Mouse (Mus musculus): ENCODE measurements at regions not wholly inside any gene's neighbourhood (a gene's known extent, or its start where the extent isn't known, plus 50 kb on each side); places are given as distances from the start of the nearest gene placed in this dataset.

GRCm38 (mm10) chr7:48277366-48277765 is 78.3 kb upstream of the Mrgprb4 start:
- H3K36me3 ChIP-seq (replicated peaks), result no peaks in the 10 kb centered on the region
- H3K27ac ChIP-seq (replicated peaks), result no peak overlapping the region
- no peaks in the 10 kb centered on the region for H3K27me3 ChIP-seq (replicated peaks; ENCODE audit: low read depth, poor library complexity, severe bottlenecking)
- no peak for DNase-seq (ENCODE audit: low spot score)
- no peaks in the 10 kb centered on the region for H3K4me1 ChIP-seq
- no peak overlapping the region for H3K4me3 ChIP-seq
- H3K9me3 ChIP-seq, result peaks cover 57% of the 10 kb centered on the region; the same call in 1 of the 2 replicates

- H3K4me1 ChIP-seq, result no peaks in the 10 kb centered on the region
- H3K36me3 ChIP-seq (replicated peaks), result no peaks in the 10 kb centered on the region
- no peaks in the 10 kb centered on the region for H3K27me3 ChIP-seq (replicated peaks; ENCODE audit: low read depth, poor library complexity, severe bottlenecking)
- no peak overlapping the region for H3K27ac ChIP-seq (replicated peaks)
- DNase-seq (ENCODE audit: low spot score), result no peak
- no peak overlapping the region for H3K4me3 ChIP-seq
- peaks cover 38% of the 10 kb centered on the region for H3K9me3 ChIP-seq
Measured at GRCm38 (mm10) chr7:48261511-48261910, 62.4 kb upstream of the Mrgprb4 start.

Data from embryonic facial prominence, embryonic 10.5 days (tissue).